Mouse (Mus musculus): ENCODE results near the gene Loxl1.
"Not testable (repeated sequence)": the region's sequence is repeated elsewhere in the genome, so short reads cannot be mapped to it uniquely, and the experiment has no call there.

Gene Loxl1

DNA sequence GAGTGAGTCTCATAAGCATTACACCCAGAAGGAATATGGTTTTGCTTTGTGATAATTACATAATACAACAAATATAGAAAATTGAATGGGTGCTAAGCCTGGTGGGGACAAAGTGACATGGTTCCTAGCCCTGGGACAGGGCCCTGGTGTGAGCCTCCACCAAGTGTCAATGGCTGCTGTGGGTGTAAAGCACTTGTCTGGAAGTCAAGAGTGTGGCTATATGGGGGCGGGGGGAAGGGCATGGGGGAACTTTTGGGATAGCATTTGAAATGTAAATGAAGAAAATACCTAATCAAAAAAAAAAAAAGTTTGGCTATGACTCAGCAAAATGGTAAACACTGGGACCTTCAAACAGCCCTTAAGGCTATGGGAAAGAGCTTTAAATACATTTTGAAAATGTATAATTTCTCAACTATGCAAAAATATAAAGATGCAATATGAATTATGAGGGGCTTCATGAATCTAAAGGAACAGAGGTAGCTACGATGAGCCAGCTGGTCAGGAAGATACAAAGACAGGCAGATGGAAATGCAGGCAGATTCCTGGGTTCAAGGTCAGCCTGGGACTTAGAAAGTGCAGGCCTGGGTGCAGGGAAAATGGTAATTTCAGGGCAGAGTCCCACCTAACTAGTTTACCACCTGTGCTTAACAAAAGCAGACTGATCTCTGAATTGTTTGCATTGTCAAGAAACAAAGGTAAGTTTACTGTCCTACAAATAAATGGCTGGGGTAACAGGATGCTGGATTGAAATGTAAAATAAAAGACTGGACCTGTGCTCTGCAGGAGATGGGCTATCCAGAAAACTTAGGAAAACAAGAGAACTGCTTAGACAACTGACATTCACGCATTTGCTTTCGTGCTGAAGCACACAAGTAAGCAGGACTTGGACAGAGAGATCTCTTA is 33.9 kb downstream of the Loxl1 start:
- DNase-seq (ENCODE audit: low read depth, low spot score), result peak; percentile 100

DNA sequence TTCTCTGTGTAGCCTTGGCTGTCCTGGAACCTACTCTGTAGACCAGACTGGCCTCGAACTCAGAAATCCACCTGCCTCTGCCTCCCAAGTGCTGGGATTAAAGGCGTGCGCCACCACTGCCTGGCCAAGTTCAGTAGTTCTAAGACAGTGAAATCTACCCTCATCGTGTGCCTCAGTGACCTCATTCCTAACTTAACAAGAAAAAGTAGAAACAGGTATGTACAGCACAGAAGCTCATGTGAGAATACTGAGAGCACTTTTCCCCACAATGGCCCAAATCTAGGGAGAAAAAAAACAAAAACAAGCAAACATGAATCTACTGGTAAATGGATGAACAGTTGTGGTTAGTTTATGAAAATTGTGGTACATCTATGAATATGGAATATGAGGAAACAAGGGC is 34.7 kb downstream of the Loxl1 start:
- peak; percentile 57 for DNase-seq (ENCODE audit: low read depth, low spot score)

DNA sequence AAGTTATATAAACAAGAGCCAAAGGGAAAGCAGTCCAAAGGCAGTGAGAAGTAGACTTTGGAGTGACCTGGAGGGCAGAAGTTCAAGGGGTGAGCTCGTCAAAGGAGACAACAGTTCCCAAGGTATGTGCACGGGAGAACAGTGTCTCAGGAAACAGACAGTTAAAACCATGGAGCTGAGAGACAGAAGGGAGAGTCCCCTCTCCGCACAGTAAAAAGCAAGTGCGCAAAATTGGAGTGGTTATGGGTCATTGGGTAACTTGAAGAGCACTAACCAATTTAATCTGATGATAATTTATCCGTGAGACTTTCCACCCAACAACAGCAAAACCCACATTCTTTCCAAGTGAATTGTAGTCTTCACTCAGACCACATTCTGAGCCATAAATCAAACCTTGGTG is 36.6 kb downstream of the Loxl1 start:
- DNase-seq (ENCODE audit: low read depth, low spot score), result peak; percentile 68

DNA sequence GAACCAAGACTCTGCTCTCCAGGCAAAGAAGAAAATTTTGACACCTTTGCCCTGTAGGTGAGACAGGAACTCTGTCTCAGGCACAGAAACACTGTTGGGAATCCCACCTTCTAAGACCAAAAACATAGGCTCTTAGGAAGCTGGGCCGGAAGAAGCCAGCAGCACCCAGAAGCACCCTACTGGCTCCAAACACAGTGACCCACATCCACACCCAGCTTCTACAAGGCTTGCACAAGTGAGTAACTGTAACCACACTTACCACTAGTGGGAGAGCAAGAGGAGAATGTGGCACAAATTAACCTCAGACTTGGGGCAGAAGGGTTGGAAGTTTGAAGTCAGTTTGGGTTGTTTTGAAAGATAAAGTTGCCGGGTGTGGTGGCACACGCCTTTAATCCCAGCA is 37.2 kb downstream of the Loxl1 start:
- DNase-seq (ENCODE audit: low read depth, low spot score), result no peak

DNA sequence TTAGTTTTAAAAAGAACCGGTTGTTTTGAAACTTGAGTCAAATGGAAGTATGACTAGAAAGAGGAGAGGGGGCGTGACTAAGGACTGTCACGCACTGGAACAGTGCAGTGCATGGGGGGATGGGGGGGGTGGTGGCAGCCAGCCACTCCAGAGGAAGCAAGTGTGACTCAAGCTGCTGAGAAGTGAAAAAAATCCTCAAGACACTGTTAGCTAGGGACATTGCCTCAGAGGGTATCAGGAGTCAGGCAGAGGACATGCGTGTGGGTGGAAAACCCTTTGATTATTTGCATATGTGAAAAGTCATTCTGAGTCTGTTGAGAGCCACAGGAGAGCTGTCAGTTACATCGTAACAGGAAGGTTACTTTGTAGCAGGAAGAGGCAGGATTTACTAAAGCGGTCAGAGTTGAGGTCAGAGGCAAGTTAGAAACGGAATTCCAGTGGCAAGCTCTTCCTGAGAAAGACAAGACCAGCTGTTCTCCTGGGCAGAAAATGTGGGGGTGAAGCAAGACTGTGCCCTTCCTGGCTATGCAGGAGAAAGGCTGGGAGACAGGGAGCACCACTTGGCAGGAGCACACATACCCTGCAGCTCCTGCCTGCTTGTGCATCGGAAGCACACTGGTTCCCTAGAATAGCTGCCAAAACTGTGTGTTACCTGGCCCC is 37.7 kb downstream of the Loxl1 start:
- DNase-seq (ENCODE audit: low read depth, low spot score), result peak; percentile 97

DNA sequence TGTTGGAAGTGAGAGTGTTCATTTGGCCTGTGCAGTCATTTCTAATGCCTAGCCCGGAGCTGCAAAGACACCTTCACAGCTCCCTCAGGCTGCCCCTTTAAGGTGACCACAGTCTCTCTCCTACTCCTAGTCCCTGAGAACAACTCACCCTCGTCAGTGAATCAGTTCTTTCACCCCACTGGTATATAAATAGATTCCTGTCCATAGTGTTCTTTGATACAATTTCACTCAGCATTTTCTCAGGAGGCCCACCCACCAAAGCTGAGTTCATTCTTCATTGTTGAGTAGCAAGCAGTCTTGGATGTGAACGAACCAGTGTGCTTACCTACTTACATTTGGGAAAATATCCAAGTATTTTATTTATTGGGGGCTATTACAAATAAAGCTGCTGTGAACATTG is 38.4 kb downstream of the Loxl1 start:
- no peak for DNase-seq (ENCODE audit: low read depth, low spot score)

DNA sequence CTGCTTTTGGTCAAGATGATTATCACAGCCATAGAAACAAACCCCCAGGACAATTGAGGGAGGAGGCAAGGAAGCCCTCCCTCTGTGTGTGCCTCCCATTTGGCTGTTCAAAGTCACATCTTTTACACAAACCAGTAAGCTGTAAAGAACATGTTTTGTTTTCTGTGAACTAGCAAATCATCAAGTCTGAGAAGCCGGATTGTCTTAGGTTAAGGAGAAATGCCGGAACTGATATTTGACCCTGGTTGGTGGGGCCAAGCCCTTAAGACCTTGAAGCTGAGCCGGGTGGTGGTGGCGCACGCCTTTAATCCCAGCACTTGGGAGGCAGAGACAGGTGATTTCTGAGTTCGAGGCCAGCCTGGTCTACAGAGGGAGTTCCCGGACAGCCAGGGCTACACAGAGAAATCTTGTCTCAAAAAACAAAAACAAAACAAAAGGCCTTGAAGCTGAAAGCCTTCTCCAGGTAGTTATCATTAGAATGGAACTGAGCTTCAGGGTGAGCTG is 38.8 kb downstream of the Loxl1 start:
- DNase-seq (ENCODE audit: low read depth, low spot score), result peak; percentile 95

DNA sequence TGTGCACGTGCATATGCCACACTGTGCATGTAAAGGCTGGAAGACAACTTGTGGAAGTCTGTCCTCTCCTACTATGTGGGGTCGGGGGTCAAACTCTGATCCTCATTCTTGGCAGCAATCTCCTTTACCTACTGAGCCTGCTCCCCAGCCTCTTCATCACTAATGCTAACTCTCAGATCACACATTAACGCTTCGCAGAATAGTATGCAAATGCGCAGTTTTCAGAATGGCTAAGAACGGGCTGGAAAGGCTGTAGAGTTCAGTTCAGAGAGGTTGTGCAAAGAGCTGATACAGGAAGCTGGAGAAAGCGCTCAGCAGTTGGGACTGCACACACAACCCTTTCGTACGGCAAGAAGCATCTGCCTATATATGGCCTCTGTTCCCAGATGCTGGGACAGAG is 40.1 kb downstream of the Loxl1 start:
- peak; percentile 38 for DNase-seq (ENCODE audit: low read depth, low spot score)

DNA sequence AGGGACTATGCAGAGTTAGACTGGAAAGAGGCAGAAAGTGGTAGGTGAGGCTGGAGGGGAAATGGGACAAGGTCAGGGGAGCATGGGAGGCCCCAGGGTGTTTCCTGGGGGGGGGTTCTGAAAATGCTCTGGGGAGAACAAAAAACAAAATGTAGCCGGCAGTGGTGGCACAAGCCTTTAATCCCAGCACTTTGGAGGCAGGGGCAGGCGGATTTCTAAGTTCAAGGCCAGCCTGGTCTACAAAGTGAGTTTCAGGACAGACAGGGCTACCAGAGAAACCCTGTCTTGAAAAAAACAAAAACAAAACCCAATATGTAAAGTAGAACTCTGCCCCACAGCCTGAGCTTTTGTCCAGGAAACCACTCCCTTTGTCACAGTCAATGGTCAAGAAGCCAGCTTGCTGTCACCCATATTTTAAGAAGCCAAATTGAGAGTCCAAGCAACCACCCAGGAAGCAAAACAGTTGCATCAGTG is 40.9 kb downstream of the Loxl1 start:
- DNase-seq (ENCODE audit: low read depth, low spot score), result peak; percentile 82

DNA sequence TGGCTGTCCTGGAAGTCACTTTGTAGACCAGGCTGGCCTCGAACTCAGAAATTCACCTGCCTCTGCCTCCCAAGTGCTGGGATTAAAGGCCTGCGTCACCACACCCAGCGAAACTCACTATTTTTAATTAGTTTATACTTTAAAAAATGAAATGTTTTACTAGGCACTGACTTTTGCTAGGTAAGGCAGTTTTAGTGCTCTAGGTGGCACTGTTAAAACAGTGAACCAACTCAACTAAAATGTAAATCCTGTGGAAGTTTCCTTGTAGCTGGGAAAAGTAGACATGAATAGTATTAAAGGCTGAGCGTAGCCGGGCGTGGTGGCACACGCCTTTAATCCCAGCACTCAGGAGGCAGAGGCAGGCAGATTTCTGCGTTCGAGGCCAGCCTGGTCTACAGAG is 41.4 kb downstream of the Loxl1 start:
- DNase-seq (ENCODE audit: low read depth, low spot score), result peak; percentile 76

DNA sequence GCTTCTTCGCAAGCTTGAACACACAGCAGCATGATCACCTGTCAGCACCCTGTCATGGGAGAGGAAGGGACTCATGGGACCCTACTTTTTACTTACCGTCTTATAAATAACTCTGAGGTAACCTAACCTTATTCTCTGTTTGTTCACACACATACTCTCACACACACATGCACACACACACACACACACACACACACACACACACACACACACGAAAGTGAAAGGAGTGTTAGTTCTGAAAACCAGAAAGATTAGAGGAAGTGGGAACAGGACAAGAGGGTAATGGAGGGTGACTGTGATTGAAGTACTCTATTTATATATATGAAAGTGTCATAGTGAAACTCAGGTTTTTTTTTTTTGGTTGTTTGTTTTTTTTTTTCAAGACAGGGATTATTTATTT is 41.9 kb downstream of the Loxl1 start:
- no peak for DNase-seq (ENCODE audit: low read depth, low spot score)

DNA sequence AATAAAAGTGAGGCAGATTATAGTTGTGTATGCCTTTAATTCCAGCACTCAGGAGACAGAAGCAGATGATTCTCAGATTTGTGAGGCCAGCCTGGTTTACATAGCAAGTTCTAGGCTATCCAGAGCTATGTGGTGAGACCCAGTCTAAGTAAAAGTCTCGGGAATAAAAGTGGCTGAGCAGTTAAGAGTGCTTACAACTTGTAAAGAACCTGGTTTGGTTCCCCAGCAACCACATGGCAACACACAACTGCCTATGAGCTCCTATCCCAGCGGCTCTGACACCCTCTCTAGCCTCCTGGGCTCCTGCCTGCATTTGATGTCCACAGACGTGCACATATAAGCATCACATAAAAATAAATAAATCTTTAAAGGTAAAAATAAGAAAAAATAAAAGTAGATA is 42.9 kb downstream of the Loxl1 start:
- peak; percentile 81 for DNase-seq (ENCODE audit: low read depth, low spot score)

DNA sequence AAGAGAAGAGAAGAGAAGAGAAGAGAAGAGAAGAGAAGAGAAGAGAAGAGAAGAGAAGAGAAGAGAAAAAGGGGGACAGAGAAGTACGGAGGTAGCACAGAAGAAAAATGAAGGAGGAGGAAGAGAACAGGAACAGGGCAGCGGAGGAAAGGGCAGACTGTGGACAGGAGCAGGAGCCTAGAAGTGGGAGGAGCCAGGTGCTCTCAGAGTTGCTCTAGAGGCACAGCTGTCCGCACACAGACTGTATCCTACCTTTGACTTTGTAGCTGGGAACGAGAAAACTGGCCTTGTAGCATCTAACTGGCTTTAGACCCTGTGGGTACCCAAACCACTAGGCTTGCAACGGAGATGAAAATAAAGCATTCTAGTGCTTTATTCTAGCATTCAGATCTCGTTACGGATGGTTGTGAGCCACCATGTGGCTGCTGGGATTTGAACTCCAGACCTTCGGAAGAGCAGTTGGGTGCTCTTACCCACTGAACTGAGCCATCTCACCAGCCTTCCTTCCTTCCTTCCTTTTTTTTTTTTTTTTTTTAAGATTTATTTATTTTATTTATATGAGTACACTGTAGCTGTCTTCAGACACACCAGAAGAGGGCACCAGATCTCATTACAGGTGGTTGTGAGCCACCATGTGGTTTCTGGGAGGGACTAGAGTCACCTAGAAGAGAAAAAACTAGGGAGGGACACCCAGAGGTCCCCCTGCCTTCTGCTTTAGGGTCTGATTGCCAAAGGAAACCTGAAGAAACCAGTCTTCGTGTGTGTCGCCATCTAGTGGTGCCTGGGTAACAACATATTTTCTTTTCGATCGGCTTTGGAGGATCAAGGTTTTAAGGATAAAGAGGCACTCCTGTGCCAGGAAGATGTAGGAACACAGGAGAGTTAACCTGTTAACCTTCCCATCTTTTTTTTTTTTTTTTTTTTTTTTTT is 44.3 kb downstream of the Loxl1 start:
- peak; percentile 95 for DNase-seq (ENCODE audit: low read depth, low spot score)

DNA sequence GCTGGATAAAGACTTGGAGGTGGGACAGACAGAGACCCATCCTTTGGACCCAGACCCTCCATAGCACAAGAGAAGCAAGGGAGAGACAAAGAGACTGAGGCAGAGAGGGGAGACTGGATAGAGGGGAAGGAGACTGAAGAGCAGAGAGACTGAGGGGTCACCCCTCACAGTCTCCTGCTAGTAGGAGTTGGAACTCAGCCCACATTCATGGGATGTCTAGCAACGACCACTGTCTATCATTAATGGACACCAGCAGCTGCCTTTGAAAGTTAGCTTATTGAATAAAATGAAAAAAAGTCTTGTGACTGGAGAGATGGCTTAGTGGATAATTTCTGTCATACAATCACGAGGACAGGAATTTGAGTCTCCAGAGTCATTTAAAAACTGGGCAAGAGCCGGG is 45.9 kb downstream of the Loxl1 start:
- DNase-seq (ENCODE audit: low read depth, low spot score), result no peak

DNA sequence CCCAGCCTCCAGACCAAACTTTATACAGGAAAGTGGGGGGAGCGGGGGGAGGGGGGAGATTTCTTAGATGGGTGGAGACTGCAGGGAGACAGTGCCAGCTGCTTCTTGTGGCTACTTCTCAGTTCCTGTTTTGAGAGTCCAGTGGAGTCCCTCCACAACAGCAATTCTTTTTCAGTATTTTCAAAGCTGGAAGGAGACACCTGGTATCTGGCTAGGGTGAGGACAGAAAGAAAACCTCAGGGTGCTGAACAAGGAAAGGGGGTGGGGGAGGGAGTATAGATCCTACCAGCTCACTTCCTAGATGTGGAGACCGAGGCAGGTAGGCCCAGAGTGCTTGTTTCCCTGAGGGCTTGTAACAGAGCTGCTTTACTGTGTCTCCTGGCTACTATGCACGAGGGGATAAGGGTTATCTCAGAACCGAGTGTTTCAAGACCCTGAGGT is 46.4 kb downstream of the Loxl1 start:
- no peak for DNase-seq (ENCODE audit: low read depth, low spot score)

DNA sequence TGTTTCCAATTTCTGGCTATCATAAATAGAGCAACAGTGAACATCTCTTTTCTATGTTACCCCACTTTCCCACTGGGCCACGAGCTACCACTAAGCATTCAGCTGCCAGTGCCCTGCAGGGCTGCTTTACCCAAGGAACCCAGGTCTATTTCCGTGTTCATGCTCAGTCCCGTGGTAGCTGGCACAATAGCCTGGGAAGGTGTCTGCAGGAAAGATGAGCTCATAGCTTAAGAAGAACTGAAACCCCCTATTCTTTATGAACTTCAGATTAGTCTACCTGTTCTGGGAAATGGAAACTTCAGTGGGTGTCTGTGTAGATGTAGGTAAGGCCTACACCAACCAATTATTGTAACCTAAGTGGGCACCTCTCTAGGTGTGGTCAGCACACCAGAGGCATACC is 47.6 kb downstream of the Loxl1 start:
- no peak for DNase-seq (ENCODE audit: low read depth, low spot score)

DNA sequence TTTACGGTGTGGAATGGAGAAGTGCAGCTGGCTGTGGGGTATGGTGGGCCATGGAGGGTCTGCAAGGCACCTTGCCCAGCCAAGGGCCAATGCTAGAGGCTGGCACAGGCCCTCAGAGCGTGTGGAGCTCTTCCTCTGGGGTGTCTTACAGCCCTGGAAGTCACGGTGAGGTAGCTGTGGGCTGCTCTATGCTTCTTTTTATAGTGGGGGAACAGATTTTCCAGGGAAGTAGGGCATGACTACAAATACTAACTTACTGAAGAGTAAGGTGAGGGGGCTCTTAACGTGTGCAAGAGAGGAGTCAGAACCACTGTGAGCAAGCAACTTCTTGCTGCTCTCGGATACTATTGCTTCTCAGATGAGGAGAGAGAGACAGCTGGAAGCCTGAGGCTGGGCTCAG is 50.5 kb downstream of the Loxl1 start:
- no peak for DNase-seq (ENCODE audit: low read depth, low spot score)

DNA sequence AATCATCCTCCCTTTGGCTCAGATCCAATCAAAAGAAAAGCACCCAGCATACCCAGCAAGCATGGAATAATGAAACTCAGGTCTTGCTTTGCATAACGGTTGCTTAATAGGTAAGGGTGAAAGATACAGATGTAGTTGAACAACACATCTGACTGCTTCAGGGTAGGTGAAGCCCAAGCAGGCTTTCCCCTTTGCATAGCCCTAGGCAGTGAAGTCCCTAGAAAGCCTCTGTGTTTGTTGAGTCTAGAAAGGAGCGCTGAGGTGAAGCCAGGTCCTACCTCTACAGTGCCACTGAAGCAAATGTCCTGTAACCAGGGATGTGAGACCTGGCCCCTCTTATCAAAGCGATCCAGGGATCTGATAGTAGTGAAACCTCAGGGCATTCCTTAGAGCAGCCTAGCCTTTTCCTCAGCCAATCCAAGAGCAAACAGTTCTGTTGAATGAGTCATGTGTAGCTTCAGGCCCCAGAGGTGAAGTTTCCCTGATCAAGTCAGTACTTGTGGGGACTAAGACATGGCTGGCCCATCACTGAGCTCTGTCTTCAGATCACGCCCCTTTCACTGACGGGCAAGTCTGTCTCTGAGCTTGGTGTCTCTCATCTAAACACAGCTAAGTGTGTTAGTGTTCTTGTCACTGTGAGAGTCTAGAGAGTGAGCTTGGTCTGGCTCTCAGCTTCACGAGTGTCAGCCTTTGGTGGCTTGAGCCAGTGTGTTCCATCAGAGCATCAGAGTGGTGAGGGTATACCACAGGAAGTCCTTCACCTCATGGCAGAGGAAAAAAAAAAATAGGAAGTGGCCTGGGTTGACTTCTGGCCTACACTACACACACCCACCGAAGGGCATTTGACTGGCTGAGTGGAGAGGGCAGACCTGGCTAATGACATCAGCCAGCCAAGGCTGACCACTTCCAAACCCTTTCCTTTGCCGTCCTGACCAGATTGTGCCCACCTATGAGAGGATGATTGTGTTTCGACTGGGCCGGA is 57.0 kb downstream of the Loxl1 start:
- no peak for DNase-seq (ENCODE audit: low read depth, low spot score)

DNA sequence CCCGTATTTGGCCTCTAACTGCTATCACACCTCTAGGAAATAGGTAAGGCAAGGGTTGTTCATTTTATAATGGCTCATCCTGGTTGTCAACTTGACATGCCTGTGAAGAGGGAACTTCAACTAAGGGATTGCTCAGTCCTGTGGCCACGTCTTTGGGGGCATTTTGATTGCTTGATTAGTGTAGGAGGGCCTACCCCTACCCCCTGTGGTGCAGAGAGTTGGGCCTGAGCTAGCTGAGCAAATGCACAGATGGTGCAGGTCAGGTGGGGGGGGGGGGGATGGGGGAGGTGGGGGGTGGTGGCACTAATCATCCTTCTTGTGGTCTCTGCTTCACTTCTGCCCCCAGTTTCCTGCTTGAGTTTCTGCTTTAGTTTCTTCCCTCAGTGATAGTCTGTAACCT is 57.9 kb downstream of the Loxl1 start:
- peak; percentile 60 for DNase-seq (ENCODE audit: low read depth, low spot score)

DNA sequence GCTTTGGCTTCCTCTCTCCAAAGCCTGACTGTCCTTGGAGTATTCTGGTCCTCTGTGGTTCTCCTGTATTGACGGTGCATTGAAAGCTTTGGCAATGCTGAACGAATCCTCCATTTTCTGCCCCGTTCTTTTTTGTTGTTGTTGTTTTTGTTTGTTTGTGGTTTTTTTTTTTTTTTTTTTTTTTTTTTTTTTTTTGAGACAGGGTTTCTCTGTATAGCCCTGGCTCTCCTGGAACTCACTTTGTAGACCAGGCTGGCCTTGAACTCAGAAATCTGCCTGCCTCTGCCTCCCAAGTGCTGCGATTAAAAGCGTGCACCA is 59.2 kb downstream of the Loxl1 start:
- DNase-seq (ENCODE audit: low read depth, low spot score), result not testable (repeated sequence)
